Mouse (Mus musculus): Measurements from ENCODE around the gene Polr1b. TPM values are rescaled to one million over a fixed set of nuclear protein-coding genes. Genes with fewer than 3 reads are reported as not detected.

Polr1b gene
- polyA plus RNA-seq, 1 experiment from 2014 or later: 31.1 TPM

- Histone ChIP-seq H3K9ac (ENCODE audit: low read depth, low read length) (peak overlapping the region; percentile 74), H3K36me3 (ENCODE audit: control insufficient read depth, insufficient read depth, low read length) (0 out of 2 replicates have a peak, but pooled peaks cover 4% of the 10 kb centered on the region), H3K27me3 (ENCODE audit: control insufficient read depth, insufficient read depth, low read length) (no peaks in the 10 kb centered on the region), H3K4me3 (ENCODE audit: low read length) (peak overlapping the region; percentile 58), H3K9me3 (ENCODE audit: control insufficient read depth, low read length) (no peaks in the 10 kb centered on the region), H3K4me2 (replicated peaks; ENCODE audit: low read depth, low read length) (peak overlapping the region; percentile 38), H3K27ac (ENCODE audit: low read depth, low read length) (no peak overlapping the region; the same call in 1 of the 2 replicates), H3K4me1 (ENCODE audit: control insufficient read depth, insufficient read depth, low read length) (peaks cover 10% of the 10 kb centered on the region)
- under 1% methylated on average over 20 of the region's 20 CpGs for WGBS
- ATAC-seq (ENCODE audit: low FRiP score, low TSS enrichment): peak; percentile 72
Observed at GRCm38 (mm10) chr2:129066326-129066725, 34.5 kb upstream of the Polr1b start.

- Histone ChIP-seq H3K4me2 (replicated peaks; ENCODE audit: low read depth, low read length) (no peak overlapping the region), H3K9me3 (ENCODE audit: control insufficient read depth, low read length) (no peaks in the 10 kb centered on the region), H3K27me3 (ENCODE audit: control insufficient read depth, insufficient read depth, low read length) (no peaks in the 10 kb centered on the region), H3K27ac (ENCODE audit: low read depth, low read length) (no peak overlapping the region), H3K36me3 (ENCODE audit: control insufficient read depth, insufficient read depth, low read length) (0 out of 2 replicates have a peak, but pooled peaks cover 4% of the 10 kb centered on the region), H3K9ac (ENCODE audit: low read depth, low read length) (no peak overlapping the region), H3K4me3 (ENCODE audit: low read length) (no peak overlapping the region), H3K4me1 (ENCODE audit: control insufficient read depth, insufficient read depth, low read length) (peaks cover 10% of the 10 kb centered on the region)
- 90% methylated on average over 3 of the region's 3 CpGs for WGBS
- no peak for ATAC-seq (ENCODE audit: low FRiP score, low TSS enrichment)
Observed at GRCm38 (mm10) chr2:129070296-129070695, 30.5 kb upstream of the Polr1b start.

- H3K4me1 ChIP-seq (ENCODE audit: control insufficient read depth, insufficient read depth, low read length): no peaks in the 10 kb centered on the region
- no peak for ATAC-seq (ENCODE audit: low FRiP score, low TSS enrichment)
- no peak overlapping the region for H3K9ac ChIP-seq (ENCODE audit: low read depth, low read length)
- H3K27ac ChIP-seq (ENCODE audit: low read depth, low read length): no peak overlapping the region
- peaks cover 36% of the 10 kb centered on the region; the same call in 1 of the 2 replicates for H3K36me3 ChIP-seq (ENCODE audit: control insufficient read depth, insufficient read depth, low read length)
- H3K9me3 ChIP-seq (ENCODE audit: control insufficient read depth, low read length): no peaks in the 10 kb centered on the region
- no peaks in the 10 kb centered on the region for H3K27me3 ChIP-seq (ENCODE audit: control insufficient read depth, insufficient read depth, low read length)
- WGBS: 83% methylated on average over 3 of the region's 3 CpGs
- no peak overlapping the region for H3K4me2 ChIP-seq (replicated peaks; ENCODE audit: low read depth, low read length)
- no peak overlapping the region for H3K4me3 ChIP-seq (ENCODE audit: low read length)
Observed at GRCm38 (mm10) chr2:129078313-129078712, 22.5 kb upstream of the Polr1b start.

- H3K36me3 ChIP-seq (ENCODE audit: control insufficient read depth, insufficient read depth, low read length): peaks cover 36% of the 10 kb centered on the region; the same call in 1 of the 2 replicates
Observed at GRCm38 (mm10) chr2:129079194-129079593, 21.6 kb upstream of the Polr1b start.

GRCm38 (mm10) chr2:129081097-129081496 is 19.7 kb upstream of the Polr1b start:
- no peak overlapping the region for H3K9ac ChIP-seq (ENCODE audit: low read depth, low read length)
- no peaks in the 10 kb centered on the region for H3K4me1 ChIP-seq (ENCODE audit: control insufficient read depth, insufficient read depth, low read length)
- no peak for ATAC-seq (ENCODE audit: low FRiP score, low TSS enrichment)
- peaks cover 46% of the 10 kb centered on the region; the same call in 1 of the 2 replicates for H3K36me3 ChIP-seq (ENCODE audit: control insufficient read depth, insufficient read depth, low read length)
- WGBS: 71% methylated on average over 13 of the region's 13 CpGs
- no peaks in the 10 kb centered on the region for H3K27me3 ChIP-seq (ENCODE audit: control insufficient read depth, insufficient read depth, low read length)
- H3K9me3 ChIP-seq (ENCODE audit: control insufficient read depth, low read length): peaks cover 3% of the 10 kb centered on the region; the same call in 1 of the 2 replicates
- no peak overlapping the region for H3K4me3 ChIP-seq (ENCODE audit: low read length)
- no peak overlapping the region for H3K27ac ChIP-seq (ENCODE audit: low read depth, low read length)
- H3K4me2 ChIP-seq (replicated peaks; ENCODE audit: low read depth, low read length): no peak overlapping the region

More at GRCm38 (mm10) chr2:129079194-129079593, 21.6 kb upstream of the Polr1b start:
- no peaks in the 10 kb centered on the region for H3K9me3 ChIP-seq (ENCODE audit: control insufficient read depth, low read length)
- no peak overlapping the region for H3K4me3 ChIP-seq (ENCODE audit: low read length)
- H3K27me3 ChIP-seq (ENCODE audit: control insufficient read depth, insufficient read depth, low read length): no peaks in the 10 kb centered on the region
- no peak overlapping the region for H3K4me2 ChIP-seq (replicated peaks; ENCODE audit: low read depth, low read length)
- 88% methylated on average over 2 of the region's 2 CpGs for WGBS
- no peak overlapping the region for H3K27ac ChIP-seq (ENCODE audit: low read depth, low read length)
- H3K9ac ChIP-seq (ENCODE audit: low read depth, low read length): no peak overlapping the region
- H3K4me1 ChIP-seq (ENCODE audit: control insufficient read depth, insufficient read depth, low read length): no peaks in the 10 kb centered on the region
- no peak for ATAC-seq (ENCODE audit: low FRiP score, low TSS enrichment)

- H3K4me2 ChIP-seq (replicated peaks; ENCODE audit: low read depth, low read length): no peak overlapping the region
Observed at GRCm38 (mm10) chr2:129083514-129083913, 17.3 kb upstream of the Polr1b start.

GRCm38 (mm10) chr2:129084959-129085358 is 15.8 kb upstream of the Polr1b start:
- Histone ChIP-seq H3K4me3 (ENCODE audit: low read length) (no peak overlapping the region), H3K9me3 (ENCODE audit: control insufficient read depth, low read length) (peaks cover 3% of the 10 kb centered on the region; the same call in 1 of the 2 replicates), H3K27ac (ENCODE audit: low read depth, low read length) (no peak overlapping the region), H3K9ac (ENCODE audit: low read depth, low read length) (no peak overlapping the region), H3K36me3 (ENCODE audit: control insufficient read depth, insufficient read depth, low read length) (peaks cover 42% of the 10 kb centered on the region), H3K4me2 (replicated peaks; ENCODE audit: low read depth, low read length) (no peak overlapping the region), H3K4me1 (ENCODE audit: control insufficient read depth, insufficient read depth, low read length) (no peaks in the 10 kb centered on the region), H3K27me3 (ENCODE audit: control insufficient read depth, insufficient read depth, low read length) (no peaks in the 10 kb centered on the region)
- ATAC-seq (ENCODE audit: low FRiP score, low TSS enrichment): no peak
- WGBS: 54% methylated on average over 2 of the region's 2 CpGs

More at GRCm38 (mm10) chr2:129083514-129083913, 17.3 kb upstream of the Polr1b start:
- no peak for ATAC-seq (ENCODE audit: low FRiP score, low TSS enrichment)
- no peak overlapping the region for H3K27ac ChIP-seq (ENCODE audit: low read depth, low read length)
- H3K36me3 ChIP-seq (ENCODE audit: control insufficient read depth, insufficient read depth, low read length): peaks cover 39% of the 10 kb centered on the region; the same call in 1 of the 2 replicates
- H3K4me3 ChIP-seq (ENCODE audit: low read length): no peak overlapping the region
- WGBS: 97% methylated on average over 5 of the region's 5 CpGs
- peaks cover 3% of the 10 kb centered on the region; the same call in 1 of the 2 replicates for H3K9me3 ChIP-seq (ENCODE audit: control insufficient read depth, low read length)
- H3K27me3 ChIP-seq (ENCODE audit: control insufficient read depth, insufficient read depth, low read length): no peaks in the 10 kb centered on the region
- H3K4me1 ChIP-seq (ENCODE audit: control insufficient read depth, insufficient read depth, low read length): no peaks in the 10 kb centered on the region
- H3K9ac ChIP-seq (ENCODE audit: low read depth, low read length): no peak overlapping the region

- H3K4me1 ChIP-seq (ENCODE audit: control insufficient read depth, insufficient read depth, low read length): no peaks in the 10 kb centered on the region
- H3K27me3 ChIP-seq (ENCODE audit: control insufficient read depth, insufficient read depth, low read length): no peaks in the 10 kb centered on the region
- WGBS: 93% methylated on average over 1 of the region's 1 CpGs
- H3K4me3 ChIP-seq (ENCODE audit: low read length): no peak overlapping the region
- H3K9me3 ChIP-seq (ENCODE audit: control insufficient read depth, low read length): peaks cover 3% of the 10 kb centered on the region; the same call in 1 of the 2 replicates
- H3K9ac ChIP-seq (ENCODE audit: low read depth, low read length): no peak overlapping the region
- no peak for ATAC-seq (ENCODE audit: low FRiP score, low TSS enrichment)
- no peak overlapping the region for H3K27ac ChIP-seq (ENCODE audit: low read depth, low read length)
- peaks cover 32% of the 10 kb centered on the region for H3K36me3 ChIP-seq (ENCODE audit: control insufficient read depth, insufficient read depth, low read length)
- no peak overlapping the region for H3K4me2 ChIP-seq (replicated peaks; ENCODE audit: low read depth, low read length)
Observed at GRCm38 (mm10) chr2:129087520-129087919, 13.3 kb upstream of the Polr1b start.

GRCm38 (mm10) chr2:129090370-129090769 is 10.4 kb upstream of the Polr1b start:
- H3K27me3 ChIP-seq (ENCODE audit: control insufficient read depth, insufficient read depth, low read length): no peaks in the 10 kb centered on the region
- no peaks in the 10 kb centered on the region for H3K4me1 ChIP-seq (ENCODE audit: control insufficient read depth, insufficient read depth, low read length)
- no peak overlapping the region for H3K27ac ChIP-seq (ENCODE audit: low read depth, low read length)
- no peak for ATAC-seq (ENCODE audit: low FRiP score, low TSS enrichment)
- H3K4me3 ChIP-seq (ENCODE audit: low read length): no peak overlapping the region
- WGBS: 68% methylated on average over 4 of the region's 4 CpGs
- H3K9ac ChIP-seq (ENCODE audit: low read depth, low read length): no peak overlapping the region
- H3K4me2 ChIP-seq (replicated peaks; ENCODE audit: low read depth, low read length): no peak overlapping the region
- peaks cover 44% of the 10 kb centered on the region for H3K36me3 ChIP-seq (ENCODE audit: control insufficient read depth, insufficient read depth, low read length)
- no peaks in the 10 kb centered on the region; the same call in 1 of the 2 replicates for H3K9me3 ChIP-seq (ENCODE audit: control insufficient read depth, low read length)
